8 mouse cellular contexts compared by ENCODE assay signal in genomic region chr3:104782061-104782681, GRCm38 (mm10). TPM values are rescaled to one million over a fixed set of nuclear protein-coding genes. Genes with fewer than 3 reads are reported as not detected.
DNase-seq lines count a peak whose midpoint lies in the region; ATAC-seq and TF ChIP-seq lines count a peak whose summit lies in the region.

No protein-coding gene starts in this region.

- no peaks in the 10 kb centered on the region for H3K9me3 ChIP-seq in forebrain, embryonic 14.5 days (replicated peaks; ENCODE audit: control insufficient read depth, low read length)
- H3K9me3 ChIP-seq in hindbrain, embryonic 12.5 days (replicated peaks), result no peaks in the 10 kb centered on the region
- H3K9me3 ChIP-seq in limb, embryonic 15.5 days, result no peaks in the 10 kb centered on the region

- no peak overlapping the region for H3K4me2 ChIP-seq in forebrain, embryonic 14.5 days (ENCODE audit: low read length)
- peak overlapping the region; percentile 82; the same call in 1 of the 2 replicates for H3K4me2 ChIP-seq in hindbrain, embryonic 12.5 days (replicated peaks)
- peak overlapping the region; percentile 98 for H3K4me2 ChIP-seq in limb, embryonic 15.5 days

- no peak for ATAC-seq in forebrain, embryonic 14.5 days
- ATAC-seq in hindbrain, embryonic 12.5 days (ENCODE audit: low FRiP score), result no peak
- ATAC-seq in limb, embryonic 15.5 days (ENCODE audit: insufficient number of reproducible peaks, low FRiP score, low TSS enrichment, low read depth), result no peak

- peaks cover 10% of the 10 kb centered on the region for H3K4me1 ChIP-seq in forebrain, embryonic 14.5 days (ENCODE audit: control insufficient read depth, insufficient read depth, low read length)
- peaks cover 22% of the 10 kb centered on the region for H3K4me1 ChIP-seq in hindbrain, embryonic 12.5 days
- peaks cover 28% of the 10 kb centered on the region for H3K4me1 ChIP-seq in limb, embryonic 15.5 days
- H3K4me1 ChIP-seq in olfactory bulb, adult 2 months (ENCODE audit: control insufficient read depth, insufficient read depth, low read length), result peaks cover 19% of the 10 kb centered on the region

- WGBS in forebrain, embryonic 14.5 days, result 15% methylated on average over 12 of the region's 12 CpGs
- 11% methylated on average over 12 of the region's 12 CpGs for WGBS in hindbrain, embryonic 12.5 days
- WGBS in limb, embryonic 15.5 days, result 21% methylated on average over 12 of the region's 12 CpGs
- WGBS in olfactory bulb, adult 2 months, result 45% methylated on average over 12 of the region's 12 CpGs

- H3K27ac ChIP-seq in forebrain, embryonic 14.5 days (ENCODE audit: low read depth, low read length), result no peak overlapping the region
- H3K27ac ChIP-seq in hindbrain, embryonic 12.5 days, result no peak overlapping the region
- no peak overlapping the region for H3K27ac ChIP-seq in limb, embryonic 15.5 days
- no peak overlapping the region for H3K27ac ChIP-seq in olfactory bulb, adult 2 months (ENCODE audit: insufficient read depth, low read depth, low read length)

- TF ChIP-seq CTCF in olfactory bulb, adult 2 months (IDR thresholded peaks at IDR 0.05; ENCODE audit: insufficient read depth, low read depth, low read length), result no peak

- H3K9ac ChIP-seq in forebrain, embryonic 14.5 days (ENCODE audit: low read length), result no peak overlapping the region
- H3K9ac ChIP-seq in hindbrain, embryonic 12.5 days, result no peak overlapping the region
- no peak overlapping the region for H3K9ac ChIP-seq in limb, embryonic 15.5 days

- no peaks in the 10 kb centered on the region for H3K36me3 ChIP-seq in forebrain, embryonic 14.5 days (ENCODE audit: control insufficient read depth, insufficient read depth, low read length)
- H3K36me3 ChIP-seq in hindbrain, embryonic 12.5 days, result no peaks in the 10 kb centered on the region
- H3K36me3 ChIP-seq in limb, embryonic 15.5 days, result no peaks in the 10 kb centered on the region

- H3K27me3 ChIP-seq in forebrain, embryonic 14.5 days (replicated peaks; ENCODE audit: control insufficient read depth, insufficient read depth, low read length), result peaks cover 60% of the 10 kb centered on the region
- peaks cover 94% of the 10 kb centered on the region for H3K27me3 ChIP-seq in hindbrain, embryonic 12.5 days
- H3K27me3 ChIP-seq in limb, embryonic 15.5 days, result peaks cover 74% of the 10 kb centered on the region

- no peak for TF ChIP-seq POLR2A in olfactory bulb, adult 2 months (IDR thresholded peaks at IDR 0.05; ENCODE audit: insufficient read depth, low read depth, low read length)

- DNase-seq in adrenal gland, adult (ENCODE audit: inconsistent age in 2 of 2, low spot score in 1 of 2), result peak; percentile 74 to 89
- DNase-seq in adrenal gland, postnatal 4 days (ENCODE audit: low spot score in 2 of 2), result no peak
- no peak for DNase-seq in forebrain, embryonic 14.5 days (ENCODE audit: low spot score)
- DNase-seq in embryo, embryonic 11 days, result no peak
- DNase-seq in ovary, adult 18-20 months (ENCODE audit: low spot score), result no peak

- H3K4me3 ChIP-seq in forebrain, embryonic 14.5 days (ENCODE audit: low read depth, low read length), result peak overlapping the region; percentile 40; the same call in 1 of the 2 replicates
- H3K4me3 ChIP-seq in hindbrain, embryonic 12.5 days, result no peak overlapping the region
- peak overlapping the region; percentile 52 for H3K4me3 ChIP-seq in limb, embryonic 15.5 days
- H3K4me3 ChIP-seq in olfactory bulb, adult 2 months (ENCODE audit: insufficient read depth, low read depth, low read length), result peak overlapping the region; percentile 44

RNA-seq across cellular contexts. Expression of gene Fam19a3, which starts 0.5 kb away (rescaled TPM):
- total RNA-seq in adrenal gland, postnatal 4 days (2021), result 1 to 10 TPM; 1.2 to 1.3 TPM
- polyA plus RNA-seq in forebrain, embryonic 14.5 days (2014; fragmentation: Nextera tagmentation; extraction: Ambion mirVana), result 0.05 and 0.06 TPM in 2 replicates
- 0.06 TPM in 1 of 2 replicates, not detected in the other for polyA plus RNA-seq in hindbrain, embryonic 12.5 days (2016; fragmentation: Nextera tagmentation; extraction: Ambion mirVana)
- 0.15 and 0.20 TPM in 2 replicates for polyA plus RNA-seq in limb, embryonic 15.5 days (2015; fragmentation: Nextera tagmentation; extraction: Ambion mirVana)
- polyA plus RNA-seq in olfactory bulb, adult 2 months (2012; ENCODE audit: insufficient read depth, insufficient read length, low replicate concordance, missing spikeins), result not detected in 2 replicates

RNA-seq across cellular contexts. Expression of gene Ppm1j, which starts 1.3 kb away (rescaled TPM):
- total RNA-seq in adrenal gland, postnatal 4 days (2021), result 1 to 10 TPM; 8.8 to 9.2 TPM
- polyA plus RNA-seq in forebrain, embryonic 14.5 days (2014; fragmentation: Nextera tagmentation; extraction: Ambion mirVana), result 0.62 and 0.69 TPM in 2 replicates
- 1.4 and 2.0 TPM in 2 replicates for polyA plus RNA-seq in hindbrain, embryonic 12.5 days (2016; fragmentation: Nextera tagmentation; extraction: Ambion mirVana)
- 4.6 and 5.5 TPM in 2 replicates for polyA plus RNA-seq in limb, embryonic 15.5 days (2015; fragmentation: Nextera tagmentation; extraction: Ambion mirVana)
- polyA plus RNA-seq in olfactory bulb, adult 2 months (2012; ENCODE audit: insufficient read depth, insufficient read length, low replicate concordance, missing spikeins), result not detected in 2 replicates

RNA-seq across cellular contexts. Expression of gene Rhoc, which starts 6.0 kb away (rescaled TPM):
- total RNA-seq in adrenal gland, postnatal 4 days (2021), result 100 to 1,000 TPM; 190 to 195 TPM
- polyA plus RNA-seq in forebrain, embryonic 14.5 days (2014; fragmentation: Nextera tagmentation; extraction: Ambion mirVana), result 53.3 and 62.4 TPM in 2 replicates
- 112 and 121 TPM in 2 replicates for polyA plus RNA-seq in hindbrain, embryonic 12.5 days (2016; fragmentation: Nextera tagmentation; extraction: Ambion mirVana)
- polyA plus RNA-seq in limb, embryonic 15.5 days (2015; fragmentation: Nextera tagmentation; extraction: Ambion mirVana), result 193 and 202 TPM in 2 replicates
- not detected in 2 replicates for polyA plus RNA-seq in olfactory bulb, adult 2 months (2012; ENCODE audit: insufficient read depth, insufficient read length, low replicate concordance, missing spikeins)

RNA-seq across cellular contexts. Expression of gene Mov10, which starts 36.2 kb away (rescaled TPM):
- 10 to 100 TPM; 49.0 to 52.8 TPM for total RNA-seq in adrenal gland, postnatal 4 days (2021)
- polyA plus RNA-seq in forebrain, embryonic 14.5 days (2014; fragmentation: Nextera tagmentation; extraction: Ambion mirVana), result 4.7 and 4.9 TPM in 2 replicates
- 27.1 and 38.0 TPM in 2 replicates for polyA plus RNA-seq in hindbrain, embryonic 12.5 days (2016; fragmentation: Nextera tagmentation; extraction: Ambion mirVana)
- polyA plus RNA-seq in limb, embryonic 15.5 days (2015; fragmentation: Nextera tagmentation; extraction: Ambion mirVana), result 48.7 and 50.7 TPM in 2 replicates
- not detected in 2 replicates for polyA plus RNA-seq in olfactory bulb, adult 2 months (2012; ENCODE audit: insufficient read depth, insufficient read length, low replicate concordance, missing spikeins)

Comparison
In these comparisons a context has a peak if more than half of its experiments do, and no peak if none do; other contexts are left out.
1. DNase-seq: peak in adrenal gland, adult (2 of 2); none in adrenal gland, postnatal 4 days (0 of 2), forebrain, embryonic 14.5 days (single experiment), embryo, embryonic 11 days (single experiment) and ovary, adult 18-20 months (single experiment).
2. RNA of gene Rhoc, which starts 6.0 kb away (polyA plus RNA-seq): 193 to 202 TPM in limb, embryonic 15.5 days, 112 to 121 TPM in hindbrain, embryonic 12.5 days and 53.3 to 62.4 TPM in forebrain, embryonic 14.5 days; not detected in olfactory bulb, adult 2 months; every median in the first group is over 10 times any median in the second.